Mouse (Mus musculus): Measurements from ENCODE around the gene Grik1. TPM values are rescaled to one million over a fixed set of nuclear protein-coding genes. Genes with fewer than 3 reads are reported as not detected.

The Grik1 gene
- total RNA-seq (2012; rRNA removed) = not detected in 2 replicates

GRCm38 (mm10) chr16:88290132-88290772 lies at the start of gene Grik1:
TSS of gene Grik1 (minus strand) at chr16:88290265.
- H3K36me3 ChIP-seq (ENCODE audit: control insufficient read depth, insufficient read depth, low read length, poor library complexity, severe bottlenecking) = no peaks in the 10 kb centered on the region
- no peak for TF ChIP-seq ZC3H11A (IDR thresholded peaks at IDR 0.05; ENCODE audit: borderline replicate concordance, low read depth, low read length)
- TF ChIP-seq ZNF384 (IDR thresholded peaks at IDR 0.05; ENCODE audit: low read depth, low read length) = no peak
- TF ChIP-seq HCFC1 (IDR thresholded peaks at IDR 0.05; ENCODE audit: borderline replicate concordance, insufficient read depth, low read length) = no peak
- no peak for TF ChIP-seq MAFK (IDR thresholded peaks at IDR 0.05; ENCODE audit: insufficient read depth, low read depth, low read length)
- TF ChIP-seq CHD2 (IDR thresholded peaks at IDR 0.05; ENCODE audit: low read depth, low read length) = no peak
- H3K4me1 ChIP-seq (ENCODE audit: control insufficient read depth in 2 of 2, insufficient read depth in 2 of 2, low read length in 2 of 2, poor library complexity in 1 of 2) = no peaks in the 10 kb centered on the region
- no peaks in the 10 kb centered on the region for H3K9me3 ChIP-seq (ENCODE audit: control insufficient read depth, insufficient read depth, low read depth, low read length)
- no peak within 1 kb of the TSS for H3K27ac ChIP-seq (ENCODE audit: insufficient read depth, low read depth, low read length, poor library complexity, severe bottlenecking)
- in situ Hi-C loops (cut with MboI; ENCODE audit: low sequenced_read_pairs in 2 of 2, unreplicated experiment in 2 of 2) = no loop called here
- peak within 1 kb of the TSS; percentile 50 to 61 for H3K4me3 ChIP-seq (ENCODE audit: insufficient read depth in 1 of 2, low read depth in 1 of 2, low read length in 2 of 2, poor library complexity in 1 of 2, severe bottlenecking in 1 of 2)
- DNase-seq (ENCODE audit: low read depth, low spot score) = peak; percentile 16
- no peak within 1 kb of the TSS for H3K9ac ChIP-seq (ENCODE audit: insufficient read depth, low read depth, low read length, poor library complexity, severe bottlenecking)

- TF ChIP-seq HCFC1 (IDR thresholded peaks at IDR 0.05; ENCODE audit: borderline replicate concordance, insufficient read depth, low read length) (no peak), ZC3H11A (IDR thresholded peaks at IDR 0.05; ENCODE audit: borderline replicate concordance, low read depth, low read length) (no peak), CHD2 (IDR thresholded peaks at IDR 0.05; ENCODE audit: low read depth, low read length) (no peak), ZNF384 (IDR thresholded peaks at IDR 0.05; ENCODE audit: low read depth, low read length) (no peak), MAFK (IDR thresholded peaks at IDR 0.05; ENCODE audit: insufficient read depth, low read depth, low read length) (no peak)
- H3K4me3 ChIP-seq (ENCODE audit: insufficient read depth in 1 of 2, low read depth in 1 of 2, low read length in 2 of 2, poor library complexity in 1 of 2, severe bottlenecking in 1 of 2) = no peak overlapping the region
- in situ Hi-C loops (cut with MboI; ENCODE audit: low sequenced_read_pairs in 2 of 2, unreplicated experiment in 2 of 2) = no loop called here
- no peaks in the 10 kb centered on the region for H3K9me3 ChIP-seq (ENCODE audit: control insufficient read depth, insufficient read depth, low read depth, low read length)
- no peak overlapping the region for H3K9ac ChIP-seq (ENCODE audit: insufficient read depth, low read depth, low read length, poor library complexity, severe bottlenecking)
- H3K4me1 ChIP-seq (ENCODE audit: control insufficient read depth in 2 of 2, insufficient read depth in 2 of 2, low read length in 2 of 2, poor library complexity in 1 of 2) = no peaks in the 10 kb centered on the region
- no peak overlapping the region for H3K27ac ChIP-seq (ENCODE audit: insufficient read depth, low read depth, low read length, poor library complexity, severe bottlenecking)
- no peak for DNase-seq (ENCODE audit: low read depth, low spot score)
- no peaks in the 10 kb centered on the region for H3K36me3 ChIP-seq (ENCODE audit: control insufficient read depth, insufficient read depth, low read length, poor library complexity, severe bottlenecking)
Observed at GRCm38 (mm10) chr16:88294209-88294608, 4.1 kb upstream of the Grik1 start.

- in situ Hi-C loops (cut with MboI; ENCODE audit: low sequenced_read_pairs in 2 of 2, unreplicated experiment in 2 of 2) = no loop called here
- Histone ChIP-seq H3K4me3 (ENCODE audit: insufficient read depth in 1 of 2, low read depth in 1 of 2, low read length in 2 of 2, poor library complexity in 1 of 2, severe bottlenecking in 1 of 2) (peak overlapping the region; percentile 50 to 61), H3K27ac (ENCODE audit: insufficient read depth, low read depth, low read length, poor library complexity, severe bottlenecking) (no peak overlapping the region), H3K4me1 (ENCODE audit: control insufficient read depth in 2 of 2, insufficient read depth in 2 of 2, low read length in 2 of 2, poor library complexity in 1 of 2) (no peaks in the 10 kb centered on the region), H3K36me3 (ENCODE audit: control insufficient read depth, insufficient read depth, low read length, poor library complexity, severe bottlenecking) (no peaks in the 10 kb centered on the region), H3K9ac (ENCODE audit: insufficient read depth, low read depth, low read length, poor library complexity, severe bottlenecking) (no peak overlapping the region), H3K9me3 (ENCODE audit: control insufficient read depth, insufficient read depth, low read depth, low read length) (no peaks in the 10 kb centered on the region)
- no peak for TF ChIP-seq MAFK (IDR thresholded peaks at IDR 0.05; ENCODE audit: insufficient read depth, low read depth, low read length)
- TF ChIP-seq ZC3H11A (IDR thresholded peaks at IDR 0.05; ENCODE audit: borderline replicate concordance, low read depth, low read length) = no peak
- no peak for TF ChIP-seq CHD2 (IDR thresholded peaks at IDR 0.05; ENCODE audit: low read depth, low read length)
- no peak for TF ChIP-seq ZNF384 (IDR thresholded peaks at IDR 0.05; ENCODE audit: low read depth, low read length)
- TF ChIP-seq HCFC1 (IDR thresholded peaks at IDR 0.05; ENCODE audit: borderline replicate concordance, insufficient read depth, low read length) = no peak
- DNase-seq (ENCODE audit: low read depth, low spot score) = peak; percentile 19
Observed at GRCm38 (mm10) chr16:88289421-88290081, 514 bp downstream of the Grik1 start.

- in situ Hi-C loops (cut with MboI; ENCODE audit: low sequenced_read_pairs in 2 of 2, unreplicated experiment in 2 of 2) = no loop called here
- Histone ChIP-seq H3K9me3 (ENCODE audit: control insufficient read depth, insufficient read depth, low read depth, low read length) (no peaks in the 10 kb centered on the region), H3K27ac (ENCODE audit: insufficient read depth, low read depth, low read length, poor library complexity, severe bottlenecking) (no peak overlapping the region), H3K36me3 (ENCODE audit: control insufficient read depth, insufficient read depth, low read length, poor library complexity, severe bottlenecking) (no peaks in the 10 kb centered on the region), H3K4me1 (ENCODE audit: control insufficient read depth in 2 of 2, insufficient read depth in 2 of 2, low read length in 2 of 2, poor library complexity in 1 of 2) (no peaks in the 10 kb centered on the region), H3K4me3 (ENCODE audit: insufficient read depth in 1 of 2, low read depth in 1 of 2, low read length in 2 of 2, poor library complexity in 1 of 2, severe bottlenecking in 1 of 2) (no peak overlapping the region), H3K9ac (ENCODE audit: insufficient read depth, low read depth, low read length, poor library complexity, severe bottlenecking) (no peak overlapping the region)
- DNase-seq (ENCODE audit: low read depth, low spot score) = no peak
- TF ChIP-seq HCFC1 (IDR thresholded peaks at IDR 0.05; ENCODE audit: borderline replicate concordance, insufficient read depth, low read length) = no peak
- TF ChIP-seq ZC3H11A (IDR thresholded peaks at IDR 0.05; ENCODE audit: borderline replicate concordance, low read depth, low read length) = no peak
- TF ChIP-seq MAFK (IDR thresholded peaks at IDR 0.05; ENCODE audit: insufficient read depth, low read depth, low read length) = no peak
- no peak for TF ChIP-seq ZNF384 (IDR thresholded peaks at IDR 0.05; ENCODE audit: low read depth, low read length)
- no peak for TF ChIP-seq CHD2 (IDR thresholded peaks at IDR 0.05; ENCODE audit: low read depth, low read length)
Observed at GRCm38 (mm10) chr16:88258407-88258806, 31.7 kb downstream of the Grik1 start.

All from ES-E14 (cell line).